Mouse (Mus musculus) megakaryocyte, embryonic 14.5 days (primary cell): ENCODE data around the gene Agpat2.

Experiments used
- FLI1 ChIP-seq: IDR thresholded peaks from 2 replicates; pipeline ENCODE4 v1.6.1; 2012; ENCODE audit warnings: low read length, inconsistent platforms, mixed read lengths
- GATA1 ChIP-seq: IDR thresholded peaks from 3 replicates; pipeline ENCODE4 v1.6.1; 2012; ENCODE audit warnings: mixed read lengths, low read length, inconsistent platforms, borderline replicate concordance

DNA sequence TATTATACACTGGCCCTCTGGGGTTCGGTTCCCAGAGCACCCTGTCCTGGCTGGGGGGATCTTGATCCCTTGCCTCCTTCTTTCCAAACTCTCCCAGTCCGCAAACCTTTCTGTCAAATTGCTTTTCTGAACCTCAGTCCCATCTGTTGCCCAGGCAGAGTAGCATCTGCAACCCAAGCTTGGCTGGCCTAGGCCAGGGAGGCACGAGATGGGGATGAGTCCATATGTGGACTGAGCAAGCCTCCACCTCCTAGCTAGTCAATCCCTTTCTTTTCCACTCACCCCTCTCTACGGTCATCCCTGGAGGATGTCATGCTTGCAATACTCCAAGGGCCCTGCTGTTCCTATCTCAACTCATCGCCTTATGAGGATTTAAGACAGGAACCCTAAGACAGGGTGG, 1.6 kb downstream of the Agpat2 start:
- TF ChIP-seq GATA1 (no peak), FLI1 (no peak)
